In the genomic region with DNA sequence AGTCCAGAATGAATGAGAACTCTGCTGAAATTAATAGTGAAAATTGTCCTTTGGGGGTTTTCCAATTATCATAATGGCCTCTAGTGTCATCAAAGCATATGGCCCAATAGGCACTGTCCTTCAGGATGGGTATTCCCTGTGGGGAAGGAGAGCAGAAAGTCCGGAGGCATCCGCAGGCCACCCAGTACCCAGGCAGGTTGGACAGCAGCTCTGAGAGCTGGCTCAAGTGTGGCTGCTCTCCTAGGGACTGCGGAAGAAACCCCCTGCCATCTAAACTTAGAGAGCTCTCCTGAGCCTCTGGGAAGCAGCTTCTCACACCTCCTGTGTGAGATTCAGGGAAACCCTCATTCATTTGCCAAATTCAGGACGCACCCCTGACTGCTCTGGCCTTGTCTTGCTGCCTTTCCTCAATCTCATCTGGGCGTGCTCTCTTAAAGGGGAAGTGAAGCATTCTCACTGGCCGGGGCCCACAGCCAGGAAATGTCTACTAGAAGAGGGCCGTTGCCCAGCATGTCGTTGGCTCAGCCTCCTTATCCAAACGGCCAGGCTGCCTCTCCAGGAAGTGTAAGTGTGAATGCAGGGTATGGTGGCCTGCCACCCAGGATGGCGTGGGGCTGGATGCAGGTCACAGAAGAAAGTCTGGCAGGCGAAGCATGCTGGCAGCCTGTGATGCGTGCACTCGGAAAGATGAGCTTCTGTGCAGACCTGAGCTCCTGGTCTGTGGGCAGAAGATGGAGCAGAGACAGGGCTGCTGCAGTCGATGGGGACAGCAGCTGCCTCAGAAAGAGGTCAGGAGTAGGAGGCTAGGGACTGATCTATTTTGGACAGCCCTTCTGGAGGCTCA, we compare ENCODE assay signal across 8 mouse cellular contexts.
A peak's percentile ranks its signal among the peaks of the same experiment; 100 is the strongest.
DNase-seq lines count a peak whose midpoint lies in the region; ATAC-seq and TF ChIP-seq lines count a peak whose summit lies in the region.

No protein-coding gene starts in this region.

- WGBS in neural tube, embryonic 14.5 days, result 20% methylated on average over 14 of the region's 14 CpGs

- no peak overlapping the region for H3K9ac ChIP-seq in neural tube, embryonic 14.5 days (replicated peaks; ENCODE audit: low read depth, low read length)

- DNase-seq in MEL-GATA-1-ER (ENCODE audit: extremely low read depth, low read depth), result peak; percentile 89
- DNase-seq in cerebellum, adult 8-10 months, result peak; percentile 85
- DNase-seq in frontal cortex, adult 2 months (ENCODE audit: extremely low spot score in 1 of 2, low spot score in 1 of 2), result peak; percentile 62 to 74
- peak; percentile 54 to 58 for DNase-seq in layer of hippocampus, adult 2 months (ENCODE audit: low spot score in 2 of 2)
- peak; percentile 86 to 88 for DNase-seq in lung, adult 18-20 months
- peak; percentile 73 for DNase-seq in telencephalon, adult 2 months (ENCODE audit: low read depth, low spot score)

- H3K36me3 ChIP-seq in neural tube, embryonic 14.5 days (ENCODE audit: control insufficient read depth, insufficient read depth, low read length), result no peaks in the 10 kb centered on the region

- H3K4me2 ChIP-seq in neural tube, embryonic 14.5 days (ENCODE audit: low read depth, low read length), result no peak overlapping the region

- ATAC-seq in hematopoietic stem cell, adult 5-6 weeks (replicated peaks in 1 of 2; ENCODE audit: insufficient read depth in 1 of 2, low FRiP score in 2 of 2, low TSS enrichment in 1 of 2, low read depth in 1 of 2, poor library complexity in 2 of 2, severe bottlenecking in 2 of 2), result peak; percentile 67 to 73
- ATAC-seq in neural tube, embryonic 14.5 days (ENCODE audit: low read depth), result peak; percentile 58; the same call in 1 of the 2 replicates

- peak overlapping the region; percentile 15; the same call in 1 of the 2 replicates for H3K4me3 ChIP-seq in layer of hippocampus, adult 2 months
- no peak overlapping the region for H3K4me3 ChIP-seq in neural tube, embryonic 14.5 days (ENCODE audit: low read depth, low read length)

- H3K4me1 ChIP-seq in neural tube, embryonic 14.5 days (ENCODE audit: control insufficient read depth, insufficient read depth, low read length), result no peaks in the 10 kb centered on the region

- TF ChIP-seq CTCF in layer of hippocampus, adult 2 months (conservative IDR thresholded peaks at IDR 0.05), result no peak

- no peaks in the 10 kb centered on the region for H3K9me3 ChIP-seq in neural tube, embryonic 14.5 days (ENCODE audit: control insufficient read depth, low read length)

- H3K27ac ChIP-seq in layer of hippocampus, adult 2 months, result peak overlapping the region; percentile 58
- H3K27ac ChIP-seq in neural tube, embryonic 14.5 days (ENCODE audit: low read depth, low read length), result no peak overlapping the region

- no peaks in the 10 kb centered on the region for H3K27me3 ChIP-seq in neural tube, embryonic 14.5 days (ENCODE audit: control insufficient read depth, insufficient read depth, low read length)
